Mouse (Mus musculus) T-helper 17 cell (primary cell): ENCODE measurements around the gene Parp16.

Experiments used
- in situ Hi-C, 2 experiments: fragments of 300-600 bp; cut with MboI, MseI; formaldehyde crosslinking; loops; 1 replicate in 1 of 2; 2 replicates in 1 of 2; pipeline ENCODE4 v1.15.1; 2025; ENCODE audit warnings: high pct_unique_total_duplicates in 2 of 2

Parp16 gene

GRCm38 (mm10) chr9:65195053-65195452 lies at the start of gene Parp16:
TSS of gene Parp16 (plus strand) at chr9:65195353.
- in situ Hi-C loops = loop anchor here in 1 of 2 experiments (25.0 kb wide), 1 partner anchor 1483 kb away; no protein-coding TSS in a partner anchor

DNA sequence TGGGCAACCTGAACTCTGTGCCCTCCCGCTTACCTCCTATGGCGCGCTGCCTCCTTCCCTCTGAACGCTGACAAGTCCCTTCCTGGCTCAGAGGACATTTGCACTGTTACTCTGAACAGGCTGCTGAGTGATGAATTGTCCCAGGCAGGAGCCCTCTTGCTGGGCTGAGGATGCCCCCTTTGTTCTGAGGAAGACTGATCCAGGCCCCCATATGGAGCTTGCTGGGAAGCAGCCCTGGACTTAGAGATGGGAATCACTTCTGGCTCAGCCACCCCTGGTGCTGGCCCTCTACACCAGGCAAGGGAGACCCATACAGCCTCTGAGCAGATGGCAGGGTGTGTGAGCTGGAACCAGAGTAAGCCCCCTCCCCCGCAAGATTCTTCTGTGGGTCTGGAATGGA lies 49.2 kb upstream of the Parp16 start:
- in situ Hi-C loops = no loop called here

DNA sequence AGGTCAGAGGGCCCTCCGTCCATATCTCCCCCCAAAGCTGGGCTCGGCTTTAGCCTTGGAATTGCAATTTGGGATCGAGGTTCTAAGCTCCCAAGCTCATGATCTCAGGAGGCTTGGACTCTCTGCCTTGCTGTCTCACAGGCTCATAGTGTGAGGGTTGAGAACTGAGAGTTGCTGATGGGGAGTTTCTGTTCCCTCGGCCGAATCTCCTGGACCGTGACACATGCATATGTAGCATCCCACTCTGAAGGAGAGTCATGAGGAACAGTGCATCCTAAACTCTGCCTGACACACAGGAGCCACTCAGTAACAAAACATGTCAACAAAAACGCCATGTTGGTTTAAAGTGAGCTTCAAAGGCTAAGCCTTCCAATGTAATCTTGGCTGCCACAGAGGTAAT lies 46.6 kb upstream of the Parp16 start:
- in situ Hi-C loops = no loop called here

- in situ Hi-C loops = no loop called here
Measured at GRCm38 (mm10) chr9:65152711-65153330, 42.3 kb upstream of the Parp16 start.

DNA sequence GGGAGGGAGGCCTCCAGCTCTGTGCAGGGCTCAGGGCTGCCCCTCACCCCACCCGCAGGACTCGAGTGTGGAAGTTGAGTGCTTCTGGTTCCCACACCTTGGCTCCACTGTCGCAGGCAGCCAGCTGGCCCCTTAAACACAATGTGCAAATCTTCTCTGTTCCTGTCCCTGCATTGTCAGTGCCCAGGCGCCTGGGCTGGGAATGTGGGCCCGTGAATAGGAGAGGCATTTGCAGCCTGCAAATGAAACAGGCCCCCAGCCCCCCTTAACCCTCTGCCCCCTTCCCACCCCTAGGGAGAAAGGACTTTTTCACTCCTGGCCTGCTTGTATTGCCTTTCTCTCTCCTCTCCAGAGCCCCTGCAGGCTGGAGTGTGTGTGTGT lies 41.8 kb upstream of the Parp16 start:
- in situ Hi-C loops = no loop called here

- in situ Hi-C loops = no loop called here
Measured at GRCm38 (mm10) chr9:65154692-65155455, 40.3 kb upstream of the Parp16 start.

GRCm38 (mm10) chr9:65156604-65157003 lies 38.5 kb upstream of the Parp16 start:
- in situ Hi-C loops = no loop called here

GRCm38 (mm10) chr9:65157631-65158030 lies 37.5 kb upstream of the Parp16 start:
- in situ Hi-C loops = no loop called here

DNA sequence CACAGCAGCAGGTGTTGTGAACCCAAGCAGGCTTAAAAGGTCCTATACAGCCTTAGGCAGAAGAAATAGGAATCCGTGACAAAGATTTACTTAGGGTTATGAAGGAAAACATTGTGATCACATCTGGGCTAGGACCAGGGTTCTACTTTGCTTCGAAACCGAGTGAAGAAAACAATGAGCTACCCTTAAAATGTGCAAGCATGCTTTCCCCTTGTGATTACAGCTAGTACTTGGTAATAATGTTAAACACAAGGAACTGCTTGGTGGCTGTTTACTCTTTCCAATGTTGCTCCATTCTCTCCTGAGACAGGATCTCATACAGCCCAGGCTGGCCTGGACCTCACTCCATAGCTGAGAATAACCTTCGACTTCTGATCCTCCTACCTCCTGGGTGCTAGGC lies 34.0 kb upstream of the Parp16 start:
- in situ Hi-C loops = no loop called here

- in situ Hi-C loops = no loop called here
Measured at GRCm38 (mm10) chr9:65161881-65162280, 33.3 kb upstream of the Parp16 start.

DNA sequence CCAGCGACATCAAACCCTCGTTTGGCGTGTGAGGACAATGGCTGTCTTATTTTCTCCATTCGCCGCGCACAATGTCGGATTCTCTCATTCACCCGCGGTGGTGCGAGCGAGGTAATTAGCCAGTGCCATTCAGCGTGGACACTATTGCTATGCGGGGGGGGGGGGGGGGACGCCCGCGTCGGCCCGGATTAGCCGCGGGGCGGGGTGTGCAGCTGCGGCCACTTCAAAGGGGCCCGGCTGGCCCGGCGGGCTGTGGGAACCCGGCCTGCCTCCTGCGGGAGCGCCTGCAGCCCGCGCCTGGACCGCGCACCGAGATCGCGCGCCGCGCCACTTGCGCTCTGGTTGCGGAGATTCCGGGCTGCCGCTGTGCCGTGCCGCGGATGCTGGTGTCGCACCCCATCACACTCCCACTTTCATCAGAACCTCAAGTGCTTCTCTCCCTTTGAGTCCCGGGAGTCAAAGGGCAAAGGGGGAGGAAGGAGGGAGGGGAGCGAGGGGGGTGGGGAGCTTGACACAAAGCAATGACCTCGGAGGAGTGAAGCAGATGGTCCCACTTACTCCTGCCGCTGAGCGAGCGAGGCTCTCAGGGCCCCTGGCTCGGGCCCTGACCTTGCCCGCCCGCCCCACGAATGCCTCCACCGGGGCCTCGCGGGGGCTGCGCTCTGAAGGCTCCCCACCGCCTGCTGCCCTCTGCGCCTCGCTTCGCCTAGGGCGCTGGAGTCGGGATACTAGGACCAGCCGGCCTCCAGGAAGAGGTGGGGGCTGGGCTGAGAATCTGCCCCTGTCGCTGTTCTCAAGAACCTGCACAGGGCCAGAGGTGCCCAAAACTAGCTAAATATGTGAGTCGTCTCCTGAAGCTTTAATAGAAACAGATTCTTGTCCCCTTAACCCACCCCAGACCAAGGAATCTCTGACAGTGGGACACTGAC lies 32.2 kb upstream of the Parp16 start:
- in situ Hi-C loops = no loop called here

- in situ Hi-C loops = no loop called here
Measured at GRCm38 (mm10) chr9:65164870-65165269, 30.3 kb upstream of the Parp16 start.

DNA sequence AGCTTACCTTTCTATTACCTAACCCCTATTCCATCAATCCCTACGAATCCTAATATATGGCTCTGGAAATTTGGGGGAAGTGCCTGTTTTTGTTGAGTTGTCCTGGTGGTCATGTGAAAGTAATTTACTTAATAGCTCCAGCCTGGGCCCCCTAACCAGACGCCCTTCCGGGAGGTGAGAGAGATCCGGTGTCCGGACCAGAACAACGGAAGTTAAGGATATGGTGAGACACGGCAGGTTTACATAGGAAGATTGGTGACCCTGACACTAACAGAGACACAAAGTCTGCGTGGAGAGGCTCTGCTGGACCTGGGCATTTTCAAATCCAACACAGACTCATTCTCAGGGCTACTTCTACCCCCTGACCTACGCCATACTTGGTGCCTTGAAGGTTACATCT lies 28.8 kb upstream of the Parp16 start:
- in situ Hi-C loops = no loop called here

- in situ Hi-C loops = no loop called here
Measured at GRCm38 (mm10) chr9:65168534-65168933, 26.6 kb upstream of the Parp16 start.

GRCm38 (mm10) chr9:65168952-65169351 lies 26.2 kb upstream of the Parp16 start:
- in situ Hi-C loops = no loop called here

- in situ Hi-C loops = loop anchor here in 1 of 2 experiments (10.0 kb wide), 1 partner anchor 1808 kb away; no protein-coding TSS in a partner anchor
Measured at GRCm38 (mm10) chr9:65172654-65173053, 22.5 kb upstream of the Parp16 start.

- in situ Hi-C loops = loop anchor here (10.0 to 25.0 kb wide), 2 partner anchors 1463 to 1811 kb away; no protein-coding TSS in a partner anchor
Measured at GRCm38 (mm10) chr9:65175234-65175938, 19.8 kb upstream of the Parp16 start.

- in situ Hi-C loops = loop anchor here (10.0 to 25.0 kb wide), 2 partner anchors 1464 to 1811 kb away; no protein-coding TSS in a partner anchor
Measured at GRCm38 (mm10) chr9:65175939-65176871, 18.9 kb upstream of the Parp16 start.

DNA sequence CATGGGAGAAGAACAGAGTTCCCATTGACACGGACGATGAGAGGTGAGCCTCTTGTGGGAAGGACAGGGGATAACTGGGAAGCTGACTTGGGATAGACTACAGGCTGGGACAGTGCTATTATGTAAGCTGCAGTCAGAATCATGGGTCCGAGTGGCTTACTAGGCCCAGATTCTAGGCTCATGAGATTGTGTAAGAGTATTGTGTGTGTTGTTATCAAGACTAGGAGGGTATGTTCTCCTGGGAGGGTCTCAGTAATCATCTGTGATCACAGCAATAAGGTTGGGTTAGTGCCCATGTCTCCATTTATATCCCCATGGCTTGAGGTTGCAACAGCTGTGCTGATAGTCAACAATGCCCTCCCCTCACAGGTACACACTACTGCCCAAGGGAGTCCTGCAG lies 17.7 kb upstream of the Parp16 start:
- in situ Hi-C loops = loop anchor here (10.0 to 25.0 kb wide), 2 partner anchors 1465 to 1813 kb away; no protein-coding TSS in a partner anchor

DNA sequence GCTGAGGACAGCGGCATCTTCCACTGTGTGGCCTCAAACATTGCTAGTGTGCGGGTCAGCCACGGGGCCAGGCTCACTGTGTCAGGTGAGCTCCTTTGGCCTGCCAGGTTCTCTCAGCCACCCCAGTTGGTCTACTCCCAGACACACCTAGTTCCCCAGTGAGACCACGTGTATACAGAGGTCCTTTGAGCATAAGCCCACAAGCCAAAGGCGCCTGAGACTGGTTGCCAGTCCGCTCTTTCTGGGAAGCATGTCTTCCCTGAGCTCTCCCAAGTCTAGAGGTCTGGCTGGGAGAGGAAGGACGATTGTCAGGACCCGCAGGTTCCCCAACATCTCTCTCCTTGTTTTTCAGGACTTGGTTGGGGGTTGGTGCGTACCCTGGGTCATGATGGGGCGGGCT lies 17.2 kb upstream of the Parp16 start:
- in situ Hi-C loops = loop anchor here (10.0 to 25.0 kb wide), 2 partner anchors 1466 to 1813 kb away; no protein-coding TSS in a partner anchor
